Mouse (Mus musculus) cerebellum, postnatal 14 days (tissue): ENCODE results near the gene Prps1.
"Not testable (repeated sequence)": the region's sequence is repeated elsewhere in the genome, so short reads cannot be mapped to it uniquely, and the experiment has no call there.

Source experiments
- DNase-seq, 2 experiments: peaks; one replicate each; pipeline ENCODE4 v3.0.0; 2021; ENCODE audit warnings: mixed read lengths in 2 of 2

Gene Prps1

DNA sequence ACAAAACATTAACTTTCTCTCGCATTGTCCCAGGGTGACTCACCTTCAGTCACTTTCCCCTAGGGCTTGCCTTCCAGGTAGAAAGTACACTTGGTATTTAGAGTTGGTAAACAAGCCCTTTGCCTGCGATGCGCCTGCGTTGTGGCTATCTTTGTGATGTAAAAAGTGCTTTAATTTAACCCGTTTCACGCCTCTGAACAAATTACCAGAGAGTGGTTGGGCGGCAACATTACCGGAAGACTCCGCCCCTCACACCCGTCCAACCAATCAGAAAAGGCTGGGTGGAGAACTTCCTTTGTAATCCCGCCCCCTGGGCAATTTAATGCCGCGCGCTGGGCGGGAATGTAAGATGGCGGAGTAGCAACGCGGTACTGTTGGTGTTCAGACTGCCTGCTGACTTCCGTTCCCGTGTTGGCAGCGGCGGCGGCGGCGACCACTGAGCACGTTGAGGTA lies at the start of gene Prps1:
TSS of gene Prps1 (plus strand) at position 335 of the 453 bp plus-strand sequence.
- peak; percentile 90 to 91 for DNase-seq

DNA sequence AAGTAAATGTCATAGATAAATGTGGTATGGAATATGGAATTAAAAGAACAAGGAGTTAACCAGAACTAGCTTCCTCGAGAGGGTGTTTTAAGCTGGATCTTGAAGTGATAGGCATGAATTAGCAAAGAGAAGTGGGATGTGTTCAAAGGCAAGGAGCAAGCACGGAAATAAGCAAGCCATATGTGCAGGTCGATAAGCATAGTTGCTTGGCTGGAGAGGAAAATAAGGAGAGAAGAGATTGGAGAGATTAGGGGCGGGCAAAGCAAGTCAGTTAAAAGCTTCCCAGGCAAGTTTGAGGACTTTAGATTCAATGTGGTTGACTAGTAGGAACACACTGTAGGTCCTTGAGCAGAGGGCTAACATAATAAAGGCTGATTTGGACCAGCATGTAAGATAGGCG lies 48.8 kb upstream of the Prps1 start:
- no peak for DNase-seq

GRCm38 (mm10) chrX:140418467-140418866 lies 37.9 kb upstream of the Prps1 start:
- no peak for DNase-seq

DNA sequence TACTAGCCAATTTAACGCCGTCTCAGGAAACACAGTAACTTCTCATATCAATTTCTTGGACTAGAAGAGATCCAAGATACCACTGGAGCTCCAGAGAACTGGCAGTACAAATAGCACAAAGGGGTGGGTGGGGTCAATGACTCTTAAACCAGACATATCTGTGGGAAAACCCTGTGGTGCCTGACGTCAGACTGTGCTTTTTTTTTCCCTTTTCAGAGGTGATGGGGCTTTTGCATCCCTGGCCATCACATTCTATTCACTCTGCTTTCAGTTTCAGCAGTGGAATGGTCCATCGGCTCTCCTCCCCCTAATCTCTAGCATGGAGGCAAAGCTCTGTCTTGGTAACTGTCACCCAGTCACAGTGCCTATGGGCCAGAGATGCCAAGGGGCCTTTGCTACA lies 29.3 kb upstream of the Prps1 start:
- no peak for DNase-seq

DNA sequence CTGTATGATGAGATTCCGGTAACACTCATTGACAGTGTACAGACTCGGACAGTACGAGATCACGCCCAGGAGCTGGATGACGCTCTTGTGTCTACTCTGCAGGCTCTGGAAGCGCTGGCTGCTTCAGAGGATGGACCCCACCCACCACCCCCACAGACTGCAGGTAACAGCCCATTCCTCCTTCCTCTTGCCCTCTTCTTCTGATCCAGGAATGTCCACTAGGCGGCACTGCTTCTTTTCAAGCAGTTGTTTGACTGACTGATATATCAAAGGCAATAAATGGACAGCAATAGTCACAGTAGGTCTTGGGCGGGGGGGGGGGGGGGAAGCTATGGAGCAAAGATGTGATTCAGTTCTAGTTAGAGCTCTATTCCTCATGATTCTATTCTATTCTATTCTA lies 28.2 kb upstream of the Prps1 start:
- peak; percentile 15 to 50 for DNase-seq

GRCm38 (mm10) chrX:140429985-140430384 lies 26.4 kb upstream of the Prps1 start:
- DNase-seq = no peak

GRCm38 (mm10) chrX:140430506-140430905 lies 25.9 kb upstream of the Prps1 start:
- DNase-seq = peak; percentile 46 to 70

DNA sequence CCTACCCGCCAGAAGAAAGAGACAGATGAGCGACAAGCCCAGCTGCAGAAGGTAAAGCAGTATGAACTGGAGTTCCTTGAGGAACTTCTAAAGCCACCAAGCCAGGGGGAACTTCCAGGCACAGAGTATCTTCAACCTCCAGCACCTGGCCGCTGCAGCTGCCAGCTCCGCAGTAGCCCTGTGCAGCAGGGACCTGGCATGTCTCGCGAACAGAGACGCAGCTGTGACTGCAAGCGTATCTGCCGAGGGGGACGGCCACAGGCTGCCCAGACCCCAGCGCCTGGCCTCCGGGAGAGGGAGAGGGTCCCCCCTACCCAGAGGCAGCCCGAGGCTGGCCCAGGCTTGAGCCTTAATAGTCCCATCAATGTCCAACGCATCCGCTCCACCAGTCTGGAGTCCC lies 24.4 kb upstream of the Prps1 start:
- peak; percentile 15 to 35 for DNase-seq

GRCm38 (mm10) chrX:140432786-140433185 lies 23.6 kb upstream of the Prps1 start:
- peak; percentile 49 to 54 for DNase-seq

DNA sequence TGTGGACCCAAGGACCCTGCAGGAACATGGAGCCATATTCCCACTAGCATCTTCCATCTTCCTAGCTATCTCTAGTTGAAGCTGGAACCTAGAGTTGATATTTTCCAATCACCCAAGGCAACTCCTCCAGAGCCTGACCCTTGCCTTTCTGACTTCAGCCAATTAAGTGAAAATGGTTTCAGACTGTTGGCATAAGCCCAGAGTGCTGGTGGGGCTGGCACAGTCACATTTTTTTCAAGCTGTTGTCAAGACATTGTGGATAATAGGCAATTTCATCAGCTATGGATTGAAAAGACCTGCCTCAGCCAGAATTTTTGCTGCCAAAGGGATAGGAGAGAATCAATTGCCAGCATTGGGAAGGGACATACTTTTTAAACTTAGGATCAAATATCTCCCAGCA lies 18.5 kb upstream of the Prps1 start:
- peak; percentile 15 to 18 for DNase-seq

GRCm38 (mm10) chrX:140445551-140445950 lies 10.9 kb upstream of the Prps1 start:
- no peak for DNase-seq

- DNase-seq = no peak
Measured at GRCm38 (mm10) chrX:140450071-140450470, 6.3 kb upstream of the Prps1 start.

- peak in 1 of 2 experiments; percentile 32 for DNase-seq
Measured at GRCm38 (mm10) chrX:140456751-140457491, 508 bp downstream of the Prps1 start.

DNA sequence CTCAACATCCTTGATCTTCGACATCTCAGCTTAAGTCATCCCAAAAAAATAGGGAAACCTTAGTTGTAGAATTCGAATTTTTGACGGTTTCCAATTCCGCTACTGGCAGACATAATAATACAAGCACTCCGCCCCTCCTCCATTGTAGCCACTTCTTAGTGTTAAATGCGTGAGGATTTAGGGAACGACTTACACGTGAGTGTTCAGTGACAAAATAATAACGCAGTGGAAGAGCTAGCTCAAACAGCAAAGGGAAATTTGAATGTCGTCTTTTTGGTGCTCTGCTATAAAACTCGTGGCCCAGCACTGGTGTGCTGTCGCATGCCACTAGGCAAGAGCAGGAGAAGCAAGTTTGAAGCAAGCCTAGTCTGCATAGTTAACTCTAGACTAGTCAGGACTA lies 1.1 kb downstream of the Prps1 start:
- DNase-seq = no peak

- no peak for DNase-seq
Measured at GRCm38 (mm10) chrX:140478231-140478630, 21.8 kb downstream of the Prps1 start.

DNA sequence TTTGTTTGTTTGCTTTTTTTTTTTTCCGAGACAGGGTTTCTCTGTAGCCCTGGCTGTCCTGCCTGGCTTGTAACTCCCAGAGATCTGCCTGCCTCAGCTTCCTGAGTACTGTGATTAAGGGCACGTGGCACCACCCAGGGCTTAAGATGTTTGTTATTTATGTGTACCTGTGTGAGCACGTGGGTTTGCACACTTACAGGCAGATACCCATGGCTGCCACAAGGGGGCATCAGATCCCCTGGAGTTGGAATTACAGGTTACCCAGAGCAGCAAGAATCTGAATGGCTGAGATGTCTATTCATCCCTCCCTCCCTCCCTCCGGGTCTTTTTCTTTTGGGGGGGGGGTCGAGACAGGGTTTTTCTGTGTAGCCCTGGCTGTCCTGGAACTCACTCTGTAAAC lies 22.8 kb downstream of the Prps1 start:
- DNase-seq = peak; percentile 34 to 47

DNA sequence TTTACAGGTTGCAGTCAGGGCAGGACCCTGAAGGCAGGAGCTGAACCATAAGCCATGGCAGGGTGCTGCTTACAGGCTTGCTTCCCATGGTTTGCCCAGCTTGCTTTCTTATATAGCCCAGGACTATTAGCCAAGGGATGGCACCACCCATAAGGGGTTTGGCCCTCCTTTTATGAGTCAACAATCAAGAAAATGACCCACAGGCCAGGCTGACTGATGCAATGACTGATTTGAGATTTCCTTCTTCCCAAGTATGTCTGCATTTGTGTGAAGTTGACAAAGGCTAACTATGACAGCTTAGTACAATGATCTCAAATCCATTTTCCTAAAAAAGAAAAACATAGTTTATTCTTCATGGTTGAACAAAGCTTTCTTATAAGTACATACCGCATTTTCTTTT lies 32.8 kb downstream of the Prps1 start:
- no peak for DNase-seq

GRCm38 (mm10) chrX:140490203-140490602 lies 33.8 kb downstream of the Prps1 start:
- DNase-seq = no peak

GRCm38 (mm10) chrX:140491884-140492571 lies 35.6 kb downstream of the Prps1 start:
- DNase-seq = peak; percentile 32 to 53

DNA sequence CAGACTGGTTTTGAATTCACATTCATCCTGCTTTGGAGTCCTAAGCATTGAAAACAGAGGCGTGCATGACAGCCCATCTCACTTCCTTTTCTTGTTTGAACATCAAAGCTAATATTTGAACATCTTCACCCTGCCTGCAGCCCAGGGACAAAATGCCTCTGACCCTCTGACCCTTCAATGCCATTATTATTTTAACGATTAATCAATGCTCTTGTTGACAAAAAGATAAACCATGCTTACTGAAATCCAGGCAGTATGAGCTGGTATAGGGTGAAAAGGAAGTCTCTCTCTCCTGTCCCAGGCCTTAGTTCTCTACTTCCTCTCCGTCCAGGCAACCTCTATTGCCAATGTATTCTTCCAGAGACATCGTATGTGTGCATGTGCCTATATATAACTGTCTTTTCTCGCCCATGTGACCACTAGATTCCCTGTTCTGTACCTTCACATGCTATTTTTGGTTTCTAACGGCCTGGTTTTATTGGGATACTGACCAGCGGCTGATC lies 37.2 kb downstream of the Prps1 start:
- DNase-seq = no peak

- DNase-seq = no peak
Measured at GRCm38 (mm10) chrX:140494170-140494569, 37.8 kb downstream of the Prps1 start.

GRCm38 (mm10) chrX:140498431-140498830 lies 42.0 kb downstream of the Prps1 start:
- DNase-seq = not testable (repeated sequence)

- DNase-seq = no peak
Measured at GRCm38 (mm10) chrX:140500306-140500705, 43.9 kb downstream of the Prps1 start.
